Mouse (Mus musculus): Measurements from ENCODE around the gene Cnih3. TPM values are rescaled to one million over a fixed set of nuclear protein-coding genes. Genes with fewer than 3 reads are reported as not detected.

Gene Cnih3
- total and polyA plus RNA-seq, 2 experiments from 2014 or later, result 22.5 to 35.7 TPM

- peaks cover 13% of the 10 kb centered on the region; the same call in 1 of the 2 replicates for H3K4me1 ChIP-seq (ENCODE audit: insufficient read depth, low read length)
- no peak overlapping the region for H3K4me3 ChIP-seq (ENCODE audit: low read depth, low read length)
- H3K4me2 ChIP-seq (ENCODE audit: low read depth, low read length, poor library complexity, severe bottlenecking), result 0 out of 2 replicates have a peak overlapping the region, but pooled peaks have one; percentile 12
- ATAC-seq (ENCODE audit: low FRiP score), result no peak
- H3K9me3 ChIP-seq (ENCODE audit: low read length), result no peaks in the 10 kb centered on the region
- TF ChIP-seq CTCF (IDR thresholded peaks at IDR 0.05), result no peak
- no peaks in the 10 kb centered on the region for H3K36me3 ChIP-seq (ENCODE audit: insufficient read depth, low read length)
- WGBS, result 85% methylated on average over 5 of the region's 5 CpGs
- H3K9ac ChIP-seq (replicated peaks; ENCODE audit: low read length, poor library complexity, severe bottlenecking), result no peak overlapping the region
- H3K27ac ChIP-seq (ENCODE audit: low read depth, low read length), result no peak overlapping the region
- no peak for DNase-seq (ENCODE audit: low spot score)
- H3K27me3 ChIP-seq (ENCODE audit: insufficient read depth, low read length), result peaks cover 14% of the 10 kb centered on the region
These were observed 3.3 kb downstream of the Cnih3 start for GRCm38 (mm10) chr1:181355683-181356082.

DNA sequence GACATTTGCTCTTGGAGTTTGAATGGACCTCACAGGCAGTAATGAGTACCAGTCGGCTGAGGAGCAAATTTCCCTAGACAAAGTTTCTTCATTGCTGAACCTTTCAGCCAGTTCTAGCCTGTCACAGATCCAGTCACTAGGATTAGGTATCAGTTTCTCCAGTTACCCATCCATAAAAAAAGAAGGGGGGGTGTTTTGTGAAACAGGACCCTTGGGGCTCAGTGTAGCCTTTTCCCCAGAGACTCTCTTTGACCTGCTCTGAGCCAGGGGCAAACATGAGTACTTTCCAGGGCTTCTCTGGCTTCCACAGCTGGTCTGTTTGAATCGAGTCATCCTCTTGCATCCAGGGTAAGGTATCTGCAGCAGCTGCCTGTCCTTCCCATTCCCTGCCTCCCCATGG, 5.4 kb downstream of the Cnih3 start:
- Histone ChIP-seq H3K9ac (replicated peaks; ENCODE audit: low read length, poor library complexity, severe bottlenecking) (no peak overlapping the region), H3K9me3 (ENCODE audit: low read length) (no peaks in the 10 kb centered on the region), H3K27ac (ENCODE audit: low read depth, low read length) (no peak overlapping the region), H3K36me3 (ENCODE audit: insufficient read depth, low read length) (no peaks in the 10 kb centered on the region), H3K27me3 (ENCODE audit: insufficient read depth, low read length) (peaks cover 14% of the 10 kb centered on the region), H3K4me3 (ENCODE audit: low read depth, low read length) (no peak overlapping the region), H3K4me2 (ENCODE audit: low read depth, low read length, poor library complexity, severe bottlenecking) (no peak overlapping the region), H3K4me1 (ENCODE audit: insufficient read depth, low read length) (peaks cover 13% of the 10 kb centered on the region; the same call in 1 of the 2 replicates)
- ATAC-seq (ENCODE audit: low FRiP score) (no peak), DNase-seq (ENCODE audit: low spot score) (no peak)
- 52% methylated on average over 2 of the region's 2 CpGs for WGBS
- no peak for TF ChIP-seq CTCF (IDR thresholded peaks at IDR 0.05)

DNA sequence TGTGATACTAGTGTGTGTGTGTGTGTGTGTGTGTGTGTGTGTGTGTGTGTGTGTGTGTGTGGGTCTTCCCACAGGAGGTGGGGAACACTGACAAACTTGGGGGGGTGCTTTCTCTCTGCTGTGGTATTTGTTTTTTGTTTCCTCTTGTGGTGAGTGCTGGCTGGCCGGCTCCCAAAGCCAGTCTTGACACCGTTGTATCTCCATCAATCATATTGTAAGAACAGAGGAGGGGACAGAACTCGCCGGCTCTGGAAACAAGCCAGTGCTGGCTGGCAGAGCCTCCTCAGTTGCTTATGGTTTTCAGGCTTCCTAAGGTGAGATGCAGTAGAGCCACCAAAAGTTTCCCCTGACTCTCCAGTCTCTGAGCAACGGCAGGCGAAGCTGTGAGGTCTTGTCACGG, 6.1 kb downstream of the Cnih3 start:
- H3K27me3 ChIP-seq (ENCODE audit: insufficient read depth, low read length), result peaks cover 11% of the 10 kb centered on the region
- TF ChIP-seq CTCF (IDR thresholded peaks at IDR 0.05), result no peak
- no peak overlapping the region for H3K4me3 ChIP-seq (ENCODE audit: low read depth, low read length)
- DNase-seq (ENCODE audit: low spot score) (no peak), ATAC-seq (ENCODE audit: low FRiP score) (no peak)
- no peak overlapping the region for H3K9ac ChIP-seq (replicated peaks; ENCODE audit: low read length, poor library complexity, severe bottlenecking)
- H3K27ac ChIP-seq (ENCODE audit: low read depth, low read length), result no peak overlapping the region
- H3K4me1 ChIP-seq (ENCODE audit: insufficient read depth, low read length), result peaks cover 9% of the 10 kb centered on the region; the same call in 1 of the 2 replicates
- H3K9me3 ChIP-seq (ENCODE audit: low read length), result no peaks in the 10 kb centered on the region
- H3K36me3 ChIP-seq (ENCODE audit: insufficient read depth, low read length), result no peaks in the 10 kb centered on the region
- no peak overlapping the region for H3K4me2 ChIP-seq (ENCODE audit: low read depth, low read length, poor library complexity, severe bottlenecking)
- 83% methylated on average over 7 of the region's 7 CpGs for WGBS

GRCm38 (mm10) chr1:181360732-181361131, 8.3 kb downstream of the Cnih3 start:
- Histone ChIP-seq H3K27me3 (ENCODE audit: insufficient read depth, low read length) (no peaks in the 10 kb centered on the region), H3K36me3 (ENCODE audit: insufficient read depth, low read length) (no peaks in the 10 kb centered on the region), H3K9me3 (ENCODE audit: low read length) (no peaks in the 10 kb centered on the region), H3K9ac (replicated peaks; ENCODE audit: low read length, poor library complexity, severe bottlenecking) (no peak overlapping the region), H3K27ac (ENCODE audit: low read depth, low read length) (no peak overlapping the region), H3K4me1 (ENCODE audit: insufficient read depth, low read length) (no peaks in the 10 kb centered on the region), H3K4me3 (ENCODE audit: low read depth, low read length) (no peak overlapping the region), H3K4me2 (ENCODE audit: low read depth, low read length, poor library complexity, severe bottlenecking) (no peak overlapping the region)
- no peak for ATAC-seq (ENCODE audit: low FRiP score)
- DNase-seq (ENCODE audit: low spot score), result no peak
- WGBS, result 84% methylated on average over 3 of the region's 3 CpGs
- TF ChIP-seq CTCF (IDR thresholded peaks at IDR 0.05), result no peak

DNA sequence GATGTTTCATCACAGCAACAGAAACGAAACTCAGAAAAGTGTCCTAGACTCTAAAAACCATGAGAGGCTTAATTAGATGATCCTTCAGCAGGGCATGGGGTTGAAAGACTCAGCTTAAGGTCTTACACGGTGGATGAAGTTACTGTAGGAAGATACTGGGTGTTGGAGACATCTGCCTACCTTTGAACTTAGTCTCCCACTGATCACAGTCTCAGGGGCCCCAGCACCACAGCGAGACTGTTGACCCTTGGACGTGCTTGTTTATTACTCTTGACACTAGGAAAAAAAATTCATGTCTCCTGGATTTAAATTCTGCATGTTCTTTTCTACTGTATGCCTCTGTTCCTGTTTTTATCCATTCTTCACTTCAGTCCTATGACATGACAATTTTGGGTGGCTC, 11.6 kb downstream of the Cnih3 start:
- no peak for DNase-seq (ENCODE audit: low spot score)
- H3K27ac ChIP-seq (ENCODE audit: low read depth, low read length), result no peak overlapping the region
- no peaks in the 10 kb centered on the region for H3K27me3 ChIP-seq (ENCODE audit: insufficient read depth, low read length)
- H3K4me3 ChIP-seq (ENCODE audit: low read depth, low read length), result no peak overlapping the region
- TF ChIP-seq CTCF (IDR thresholded peaks at IDR 0.05), result no peak
- H3K36me3 ChIP-seq (ENCODE audit: insufficient read depth, low read length), result no peaks in the 10 kb centered on the region
- no peak overlapping the region for H3K9ac ChIP-seq (replicated peaks; ENCODE audit: low read length, poor library complexity, severe bottlenecking)
- 74% methylated on average over 4 of the region's 4 CpGs for WGBS
- H3K9me3 ChIP-seq (ENCODE audit: low read length), result no peaks in the 10 kb centered on the region
- H3K4me1 ChIP-seq (ENCODE audit: insufficient read depth, low read length), result peaks cover 4% of the 10 kb centered on the region; the same call in 1 of the 2 replicates
- no peak for ATAC-seq (ENCODE audit: low FRiP score)
- H3K4me2 ChIP-seq (ENCODE audit: low read depth, low read length, poor library complexity, severe bottlenecking), result no peak overlapping the region

- Histone ChIP-seq H3K27ac (ENCODE audit: low read depth, low read length) (no peak overlapping the region), H3K9ac (replicated peaks; ENCODE audit: low read length, poor library complexity, severe bottlenecking) (no peak overlapping the region), H3K27me3 (ENCODE audit: insufficient read depth, low read length) (no peaks in the 10 kb centered on the region), H3K36me3 (ENCODE audit: insufficient read depth, low read length) (no peaks in the 10 kb centered on the region), H3K9me3 (ENCODE audit: low read length) (no peaks in the 10 kb centered on the region), H3K4me1 (ENCODE audit: insufficient read depth, low read length) (peaks cover 4% of the 10 kb centered on the region; the same call in 1 of the 2 replicates), H3K4me2 (ENCODE audit: low read depth, low read length, poor library complexity, severe bottlenecking) (no peak overlapping the region), H3K4me3 (ENCODE audit: low read depth, low read length) (no peak overlapping the region)
- DNase-seq (ENCODE audit: low spot score) (peak; percentile 42), ATAC-seq (ENCODE audit: low FRiP score) (no peak)
- WGBS, result 80% methylated on average over 3 of the region's 3 CpGs
- no peak for TF ChIP-seq CTCF (IDR thresholded peaks at IDR 0.05)
These were observed 12.9 kb downstream of the Cnih3 start for GRCm38 (mm10) chr1:181365376-181365775.
